Mouse (Mus musculus) intestine, embryonic 16.5 days (tissue): ENCODE measurements around the gene Senp5. TPM values are rescaled to one million over a fixed set of nuclear protein-coding genes. Genes with fewer than 3 reads are reported as not detected.
A peak's percentile ranks its signal among the peaks of the same experiment; 100 is the strongest.

Experiments used
- ATAC-seq: fragments of 200-750 bp; cut with Nextera tagmentation; 2 replicates; pipeline ENCODE4 v1.8.0; 2017; ENCODE audit warnings: moderate TSS enrichment, moderate library complexity
- H3K27ac ChIP-seq: fragments of 300-500 bp; sonication (generic); 2 replicates; pipeline ENCODE4 v1.5.1; 2014; ENCODE audit warnings: mild to moderate bottlenecking, low read length
- H3K27me3 ChIP-seq: fragments of 300-500 bp; sonication (generic); replicated peaks from 2 replicates; pipeline ENCODE4 v1.6.1; 2014; ENCODE audit warnings: low read length, control low read depth, mixed read lengths; ENCODE audit not compliant: control insufficient read depth, insufficient read depth
- H3K36me3 ChIP-seq: fragments of 300-500 bp; sonication (generic); 2 replicates; pipeline ENCODE4 v1.6.1; 2014; ENCODE audit warnings: low read length, control low read depth; ENCODE audit not compliant: control insufficient read depth, insufficient read depth
- H3K4me1 ChIP-seq: fragments of 300-500 bp; sonication (generic); 2 replicates; pipeline ENCODE4 v1.6.1; 2014; ENCODE audit warnings: low read length, control low read depth, mixed read lengths; ENCODE audit not compliant: control insufficient read depth, insufficient read depth
- H3K4me2 ChIP-seq: fragments of 300-500 bp; sonication (generic); 2 replicates; pipeline ENCODE4 v1.6.1; 2014; ENCODE audit warnings: low read depth, low read length, control low read depth
- H3K4me3 ChIP-seq: fragments of 300-500 bp; sonication (generic); 2 replicates; pipeline ENCODE4 v1.5.1; 2014; ENCODE audit warnings: mild to moderate bottlenecking, low read length
- H3K9ac ChIP-seq: fragments of 300-500 bp; sonication (generic); 2 replicates; pipeline ENCODE4 v1.6.1; 2014; ENCODE audit warnings: low read depth, low read length
- H3K9me3 ChIP-seq: fragments of 300-500 bp; sonication (generic); 2 replicates; pipeline ENCODE4 v1.6.1; 2016; ENCODE audit warnings: low read length, control low read depth; ENCODE audit not compliant: control insufficient read depth
- WGBS: fragments of 180-500 bp; shearing (Covaris S2); extraction: QIAGEN DNeasy Blood & Tissue Kit; methylation state at CpG from one replicate; pipeline ENCODE4 v1.1.7; 2014; 5-methylcytosine and 5-hydroxymethylcytosine counted together
- microRNA-seq: library from miRNA; unstranded; fragments of <30 nt; microRNA quantifications from one replicate; pipeline ENCODE4, GENCODE M21; 2016
- polyA plus RNA-seq: library from polyadenylated mRNA; unstranded; fragments of >200 nt; fragmentation: Nextera tagmentation; extraction: Ambion mirVana; gene quantifications from 2 replicates; pipeline ENCODE4 v1.2.1, GENCODE M21; 2015

Gene Senp5
- polyA plus RNA-seq, 1 experiment from 2014 or later = 9.8 TPM

DNA sequence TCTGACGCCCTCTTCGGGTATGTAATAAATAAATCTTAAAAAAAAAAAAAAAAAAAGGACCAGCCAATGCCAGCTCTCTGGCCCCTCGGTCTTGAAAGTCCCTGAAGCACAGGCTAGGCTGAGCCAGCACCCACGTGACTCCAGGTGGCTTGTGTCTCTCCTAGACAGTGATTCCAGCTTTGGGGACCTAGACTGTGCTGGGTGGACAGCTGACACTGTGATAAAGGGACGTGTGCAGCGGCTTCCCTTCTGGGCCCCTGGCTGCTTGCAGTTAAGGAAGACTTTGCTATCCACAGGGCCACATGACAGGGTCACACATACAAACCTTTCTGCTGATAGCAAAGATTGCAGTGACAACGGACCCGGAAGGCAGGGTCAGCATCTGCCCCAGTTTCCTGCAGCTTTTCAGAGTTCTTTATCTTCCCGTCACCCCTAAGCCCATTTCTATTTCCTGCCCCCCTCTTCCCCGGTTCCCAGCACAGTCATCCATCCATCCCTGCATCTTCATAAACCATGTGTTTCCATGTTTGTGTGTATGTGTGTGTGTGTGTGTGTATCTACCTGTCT, 92.7 kb downstream of the Senp5 start:
- H3K36me3 ChIP-seq = no peaks in the 10 kb centered on the region
- ATAC-seq = peak; percentile 76
- no peak overlapping the region for H3K9ac ChIP-seq
- no peaks in the 10 kb centered on the region for H3K9me3 ChIP-seq
- no peak overlapping the region for H3K4me3 ChIP-seq
- 52% methylated on average over 10 of the region's 10 CpGs for WGBS
- peaks cover 16% of the 10 kb centered on the region for H3K4me1 ChIP-seq
- no peak overlapping the region for H3K27ac ChIP-seq
- H3K27me3 ChIP-seq = no peaks in the 10 kb centered on the region
- no peak overlapping the region for H3K4me2 ChIP-seq

Small RNAs within 50 kb of the gene (microRNA-seq; reads per million reads assigned to microRNA genes)
- not detected for gene Gm26269

Other genes with a start within 250 kb of the Senp5 start
- 106 and 225 TPM in 2 replicates for gene Meltf, start 124.5 kb downstream of the Senp5 start, polyA plus RNA-seq
- gene Pigz, start 69.4 kb downstream of the Senp5 start, polyA plus RNA-seq = 0.40 and 0.70 TPM in 2 replicates
- 140 and 155 TPM in 2 replicates for gene 0610012G03Rik, start 54.8 kb downstream of the Senp5 start, polyA plus RNA-seq
- gene Ncbp2, start 54.8 kb downstream of the Senp5 start, polyA plus RNA-seq = 63.8 and 72.2 TPM in 2 replicates
- gene Pak2, start 76.1 kb upstream of the Senp5 start, polyA plus RNA-seq = 34.5 and 34.6 TPM in 2 replicates
- gene Pigx, start 96.5 kb upstream of the Senp5 start, polyA plus RNA-seq = 108 and 109 TPM in 2 replicates
- 26.1 and 29.3 TPM in 2 replicates for gene Cep19, start 96.5 kb upstream of the Senp5 start, polyA plus RNA-seq
- 13.1 and 13.3 TPM in 2 replicates for gene Nrros, start 162.3 kb upstream of the Senp5 start, polyA plus RNA-seq
- gene Bex6, start 176.5 kb upstream of the Senp5 start, polyA plus RNA-seq = not detected in 2 replicates
- 2.6 and 2.7 TPM in 2 replicates for gene Fbxo45, start 243.9 kb upstream of the Senp5 start, polyA plus RNA-seq
- gene Wdr53, start 243.9 kb upstream of the Senp5 start, polyA plus RNA-seq = 17.2 and 17.6 TPM in 2 replicates